Mouse (Mus musculus) spleen, adult 18-20 months (tissue): ENCODE measurements around the gene Mdm4.
"Not testable (repeated sequence)": the region's sequence is repeated elsewhere in the genome, so short reads cannot be mapped to it uniquely, and the experiment has no call there.

Experiments
- DNase-seq, 2 experiments: peaks; one replicate each; pipeline ENCODE4 v3.0.0; 2022; ENCODE audit warnings: mixed read lengths in 2 of 2

Mdm4 gene

DNA sequence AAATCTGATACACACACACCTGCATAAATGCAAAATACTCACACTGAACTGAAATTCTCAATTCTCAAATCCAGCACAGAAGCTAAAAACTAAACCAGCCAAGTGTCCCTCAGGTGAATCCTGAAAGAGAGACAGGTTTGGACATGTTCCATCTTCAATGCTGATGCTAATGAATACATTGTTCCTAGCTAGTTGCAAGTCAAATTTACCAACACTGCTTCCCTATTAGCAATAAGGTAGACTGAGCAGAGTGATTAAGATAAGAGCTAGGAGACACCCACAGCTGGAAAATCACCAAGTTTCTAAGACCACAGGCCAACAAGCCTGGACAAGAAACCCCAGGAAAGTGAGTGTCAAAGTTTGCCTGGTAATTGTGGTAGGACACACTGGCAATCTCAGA lies 11.0 kb downstream of the Mdm4 start:
- no peak for DNase-seq

DNA sequence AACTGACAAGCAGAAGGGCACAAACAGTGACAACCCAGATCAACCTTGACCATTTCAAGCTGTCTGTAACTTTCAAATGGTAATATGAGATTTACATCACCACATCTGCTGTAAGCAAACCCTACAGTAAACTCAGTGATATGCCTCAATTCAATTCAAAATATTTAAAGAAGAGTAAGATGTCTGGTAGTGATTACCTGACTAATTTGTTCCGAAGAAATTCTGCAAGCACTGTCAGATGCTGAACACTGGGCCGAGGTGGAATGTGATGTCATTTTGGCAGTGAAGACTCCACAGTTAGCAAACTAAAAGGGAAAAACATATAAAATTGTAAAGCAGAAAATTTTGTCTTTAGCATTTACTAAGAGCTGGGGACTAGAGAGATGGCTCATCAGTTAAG lies 11.8 kb downstream of the Mdm4 start:
- no peak for DNase-seq

DNA sequence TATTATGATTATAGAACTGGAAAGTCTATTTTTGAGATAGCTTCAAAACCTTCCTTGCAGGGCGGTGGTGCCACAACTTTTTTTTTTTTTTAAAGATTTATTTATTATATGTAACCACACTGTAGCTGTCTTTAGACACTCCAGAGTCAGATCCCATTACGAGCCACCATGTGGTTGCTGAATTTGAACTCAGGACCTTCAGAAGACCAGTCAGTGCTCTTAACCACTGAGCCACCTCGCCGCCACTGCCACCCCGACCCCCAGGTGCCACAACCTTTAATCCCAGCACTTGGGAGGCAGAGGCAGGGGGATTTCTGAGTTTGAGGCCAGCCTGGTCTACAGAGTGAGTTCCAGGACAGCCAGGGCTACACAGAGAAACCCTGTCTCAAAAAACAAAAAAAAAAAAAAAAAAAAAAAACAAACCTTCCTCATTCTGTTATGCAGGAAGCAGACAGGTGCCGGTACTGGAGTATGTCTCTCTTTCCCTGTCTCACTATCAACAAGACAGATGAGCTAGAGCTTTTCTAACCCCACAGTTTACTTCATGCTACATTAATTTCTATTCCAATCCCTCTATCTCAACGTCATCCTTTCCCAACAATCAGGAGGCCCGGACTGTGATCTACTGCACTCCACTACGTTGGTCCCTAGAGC lies 13.5 kb downstream of the Mdm4 start:
- no peak for DNase-seq

DNA sequence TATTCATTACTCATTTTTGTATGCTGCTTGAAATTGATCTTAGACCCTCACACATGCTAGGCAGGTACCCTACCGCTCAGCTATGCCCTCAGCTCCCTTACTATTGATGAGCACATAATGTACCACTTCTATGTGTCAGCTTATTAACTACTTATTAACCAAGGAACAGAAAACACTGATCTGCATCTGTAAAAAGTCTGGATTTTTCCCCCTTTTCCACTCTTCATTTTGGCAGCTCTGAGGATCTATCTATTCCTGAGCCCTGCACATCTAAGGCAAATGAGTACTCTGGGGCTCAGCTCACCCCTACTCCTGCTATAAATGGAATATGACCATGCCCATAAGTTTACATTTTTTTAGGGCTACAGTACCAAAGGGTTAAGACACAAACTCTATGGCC lies 16.2 kb downstream of the Mdm4 start:
- no peak for DNase-seq

DNA sequence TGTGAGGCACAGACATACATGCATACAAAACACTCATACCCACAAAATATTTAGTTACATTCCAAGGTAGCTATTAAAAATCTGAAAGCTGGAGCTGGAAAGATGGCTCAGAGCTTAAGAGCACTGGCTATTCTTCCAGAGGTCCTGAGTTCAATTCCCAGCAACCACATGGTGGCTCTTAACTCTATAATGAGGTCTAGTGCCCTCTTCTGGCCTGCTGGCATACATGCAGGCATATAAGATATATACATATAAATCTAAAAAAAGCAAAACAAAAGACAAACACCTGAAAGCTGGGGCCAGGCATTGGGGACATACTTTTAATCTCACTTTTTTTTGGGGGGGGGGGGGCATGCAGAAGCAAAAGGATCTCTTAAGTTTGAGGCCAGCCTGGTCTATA lies 17.0 kb downstream of the Mdm4 start:
- DNase-seq = no peak

DNA sequence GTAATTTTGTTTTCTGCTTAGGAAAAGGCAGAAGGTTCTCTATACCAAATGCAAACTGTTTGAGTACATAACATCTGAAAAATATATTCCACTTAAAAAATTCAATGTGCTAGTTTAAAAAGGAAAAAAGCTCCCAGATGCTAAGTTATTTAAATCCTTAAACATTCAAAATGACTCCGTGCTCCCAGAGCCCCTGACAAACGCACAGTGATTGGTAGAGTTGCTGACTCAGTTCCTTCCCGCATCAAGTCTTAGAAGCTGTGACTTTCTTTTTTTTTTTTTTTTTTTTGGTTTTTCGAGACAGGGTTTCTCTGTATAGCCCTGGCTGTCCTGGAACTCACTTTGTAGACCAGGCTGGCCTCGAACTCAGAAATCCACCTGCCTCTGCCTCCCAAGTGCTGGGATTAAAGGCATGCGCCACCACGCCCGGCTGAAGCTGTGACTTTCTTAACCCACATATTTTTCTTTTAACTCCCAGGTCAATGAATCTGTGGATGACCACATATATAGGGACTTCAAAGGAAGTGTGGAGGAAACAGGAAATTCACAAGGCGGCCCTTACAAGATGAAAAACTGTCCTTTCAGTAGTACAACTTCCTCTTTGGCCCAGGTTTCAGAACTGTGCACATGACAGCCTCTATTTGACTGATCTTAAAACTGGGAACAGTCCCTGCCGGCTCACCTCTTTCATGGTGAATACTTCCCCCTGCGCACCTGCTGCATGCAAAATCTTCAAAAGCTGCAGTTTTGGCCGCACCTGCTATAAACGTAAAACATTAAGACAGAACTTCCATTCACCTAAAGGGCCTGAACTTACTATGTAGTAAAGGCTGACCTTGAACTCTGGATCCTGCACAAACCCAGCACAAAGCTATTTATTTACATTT lies 18.2 kb downstream of the Mdm4 start:
- peak; percentile 27 to 47 for DNase-seq

DNA sequence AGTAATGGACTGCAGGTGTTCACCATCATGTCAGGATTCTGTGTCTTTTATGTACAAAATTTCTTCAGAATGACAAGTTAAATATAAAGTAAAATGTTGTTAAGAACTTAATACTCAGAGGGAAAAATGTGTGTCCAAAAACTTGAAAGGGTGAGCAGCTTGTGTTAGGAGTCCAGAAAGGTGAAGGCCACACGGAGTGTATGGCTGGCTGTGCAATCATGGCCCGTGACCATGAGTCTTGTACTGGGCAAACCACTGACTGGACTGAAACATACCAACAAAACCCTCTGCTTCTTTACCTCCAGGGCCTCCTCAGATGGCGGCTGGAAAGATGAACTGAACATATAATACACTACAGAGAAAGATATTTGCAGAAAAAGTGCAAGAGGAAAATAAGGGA lies 23.8 kb downstream of the Mdm4 start:
- DNase-seq = no peak

DNA sequence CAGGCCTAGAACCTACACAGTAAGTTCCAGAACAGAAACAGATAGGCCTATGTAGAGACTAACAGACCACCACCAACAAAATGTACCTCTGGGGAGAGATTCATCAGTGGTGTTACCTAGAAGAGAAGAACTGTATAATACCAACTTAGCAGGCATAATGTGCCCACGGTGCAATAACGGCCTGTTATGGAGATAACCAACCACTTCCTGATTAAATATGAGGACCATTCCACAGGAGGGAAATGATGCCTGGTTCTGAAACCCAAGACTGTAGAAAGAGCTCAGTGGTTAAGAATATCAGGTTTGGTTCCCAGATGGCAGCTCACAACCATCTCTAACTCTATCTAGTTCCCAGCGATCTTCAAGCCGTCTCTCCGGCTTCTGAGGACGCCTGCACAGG lies 30.0 kb downstream of the Mdm4 start:
- DNase-seq = no peak

DNA sequence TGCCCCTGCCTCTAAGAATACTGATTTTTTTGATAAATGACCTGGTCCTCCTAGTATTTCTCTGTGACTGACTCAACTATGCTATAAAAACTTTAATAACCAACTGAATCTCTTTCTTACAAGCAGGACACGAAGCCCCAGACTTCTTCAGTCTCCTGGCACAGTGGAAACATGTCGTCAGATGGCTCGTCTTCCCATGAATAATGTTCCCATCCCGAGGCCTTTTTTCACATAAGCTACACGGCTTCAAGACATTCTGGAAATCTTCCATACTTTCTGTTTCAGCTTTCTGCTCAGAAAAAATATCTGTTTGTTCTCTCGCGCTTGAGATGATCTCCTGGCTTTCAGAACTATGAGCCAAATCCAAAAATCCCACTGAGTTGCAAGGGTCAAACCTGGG lies 38.8 kb downstream of the Mdm4 start:
- DNase-seq = no peak

DNA sequence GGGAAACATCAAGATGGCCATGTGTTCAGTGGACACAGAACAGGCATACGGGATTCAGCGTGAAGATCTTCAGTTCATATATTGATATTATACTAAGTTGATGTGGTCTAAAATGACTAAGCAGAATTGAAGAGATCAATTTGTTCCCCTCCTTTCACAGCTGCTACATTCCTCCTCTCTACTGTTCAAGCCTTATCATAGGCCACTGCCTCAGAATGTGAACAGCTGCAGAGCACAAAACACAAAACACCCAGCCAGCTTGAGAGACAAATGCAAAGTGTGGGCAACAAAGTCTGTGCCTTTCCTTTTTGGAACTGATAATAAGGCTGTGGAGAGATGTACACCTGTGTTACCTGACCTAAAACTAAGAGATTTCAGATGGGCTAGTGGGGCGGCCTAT lies 39.6 kb downstream of the Mdm4 start:
- DNase-seq = no peak

DNA sequence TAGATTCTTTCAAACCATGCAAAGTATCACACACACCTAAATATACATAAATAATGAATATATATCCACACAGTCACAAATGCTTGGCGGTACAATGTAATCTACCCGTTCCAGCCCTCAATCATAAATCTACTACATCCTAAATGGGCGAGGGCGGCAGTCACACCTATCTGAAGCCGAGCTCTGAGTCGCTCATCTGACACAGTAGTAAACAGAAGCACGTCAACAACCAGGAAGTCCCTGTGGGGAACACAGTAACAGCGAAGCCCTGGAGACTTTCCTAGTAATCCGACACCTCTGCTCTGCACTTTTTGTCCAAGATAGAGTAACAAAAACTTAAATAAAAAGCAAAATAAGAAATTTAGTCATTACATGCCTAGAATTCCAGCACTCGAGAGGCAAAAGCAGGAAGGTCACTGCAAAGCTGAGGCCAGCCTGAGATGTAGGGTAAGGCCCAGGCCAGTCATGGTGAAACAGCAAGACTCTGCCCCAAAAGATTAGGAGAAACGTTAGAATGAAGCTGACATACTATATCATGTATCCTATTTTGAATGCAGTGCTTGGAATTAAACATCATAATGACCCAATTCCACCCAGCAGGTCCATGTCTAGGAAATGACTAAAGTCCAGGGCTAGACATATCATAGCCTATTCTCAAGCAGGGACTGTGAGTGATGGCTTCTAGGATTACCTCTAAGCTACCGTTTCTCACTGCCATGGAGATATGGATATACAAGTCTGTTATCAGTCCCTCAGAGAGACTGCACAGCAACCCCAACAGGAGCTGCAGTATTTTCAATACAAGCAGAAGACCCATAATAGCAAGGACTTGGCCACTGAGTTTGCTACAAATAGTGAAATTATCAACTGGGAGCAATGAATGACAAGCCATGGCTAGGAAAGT lies 41.6 kb downstream of the Mdm4 start:
- not testable (repeated sequence) for DNase-seq

DNA sequence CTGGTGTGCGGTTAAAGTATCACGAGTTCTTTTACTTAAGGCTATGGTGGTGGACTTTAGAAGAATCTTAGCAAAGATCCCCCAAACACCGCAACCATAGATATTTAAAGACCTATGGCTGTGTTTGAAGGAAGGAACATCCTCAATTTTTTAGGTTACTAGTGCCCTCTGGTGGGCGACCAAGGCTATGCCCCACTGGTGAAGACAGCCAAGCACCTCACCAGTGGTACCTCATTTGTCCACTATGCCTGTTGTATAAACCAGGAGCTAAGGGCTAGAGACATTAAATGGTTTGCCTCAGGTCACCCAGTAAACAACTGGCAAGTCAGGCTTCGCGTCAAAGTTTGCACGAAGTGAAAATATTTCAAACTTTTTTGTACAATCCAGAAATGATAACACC lies 47.6 kb downstream of the Mdm4 start:
- peak in 1 of 2 experiments; percentile 43 for DNase-seq

DNA sequence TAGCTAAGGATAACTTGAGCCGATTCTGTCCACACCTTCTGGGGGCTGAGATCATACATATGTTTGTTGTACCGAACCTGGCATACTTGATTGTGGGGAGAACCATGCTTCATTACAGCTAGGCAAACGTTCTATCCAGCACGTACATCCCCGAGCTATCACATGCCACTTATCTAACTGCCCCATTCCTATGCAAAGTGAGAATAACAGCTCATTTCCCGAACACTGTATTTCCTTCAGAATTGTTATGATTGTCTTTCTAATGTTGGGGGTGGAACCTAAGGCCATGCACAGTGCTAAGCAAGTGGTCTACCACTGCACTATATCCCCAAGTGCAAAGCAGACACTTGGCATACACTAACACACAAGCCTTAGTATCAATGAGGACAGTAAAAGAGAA lies 49.1 kb downstream of the Mdm4 start:
- no peak for DNase-seq

DNA sequence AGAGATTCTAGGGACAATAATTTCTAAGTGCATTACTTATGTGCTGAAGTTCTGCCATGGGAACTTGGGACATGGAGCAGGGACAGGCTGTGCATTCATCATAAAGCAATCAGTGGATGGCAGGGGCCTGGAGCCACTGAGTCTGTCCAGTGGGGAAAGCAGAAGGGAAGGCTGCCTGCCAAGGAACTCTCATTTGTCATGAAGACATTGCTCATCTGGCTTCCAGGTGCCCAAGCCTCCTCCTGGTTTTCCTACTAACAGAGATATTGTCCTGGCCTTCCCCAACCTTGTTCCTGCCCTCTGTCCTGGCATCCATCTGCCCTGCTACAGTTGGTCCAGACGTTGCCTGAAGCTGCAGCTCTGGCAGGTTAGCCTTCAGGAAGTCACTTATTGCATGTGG lies 53.0 kb downstream of the Mdm4 start:
- DNase-seq = no peak

DNA sequence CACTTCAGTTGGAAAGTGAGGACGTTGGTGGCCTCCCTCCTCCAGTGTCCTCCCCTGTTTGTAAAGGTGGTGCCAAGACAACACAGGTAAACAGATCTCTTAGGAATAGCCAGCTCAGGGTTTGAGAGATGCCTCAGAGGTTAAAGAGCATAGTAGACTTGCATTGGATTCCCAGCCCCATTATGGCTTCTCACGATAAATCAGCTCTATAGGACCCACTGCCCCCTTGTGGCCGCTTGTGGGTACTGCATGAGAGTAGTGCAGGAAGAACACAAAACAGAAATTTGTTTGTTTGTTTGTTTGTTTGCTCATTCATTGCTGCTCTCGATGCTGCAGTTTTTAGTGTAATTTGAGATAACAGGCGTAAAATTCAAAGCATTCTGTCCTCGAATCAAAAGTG lies 61.7 kb downstream of the Mdm4 start:
- peak in 1 of 2 experiments; percentile 62 for DNase-seq

DNA sequence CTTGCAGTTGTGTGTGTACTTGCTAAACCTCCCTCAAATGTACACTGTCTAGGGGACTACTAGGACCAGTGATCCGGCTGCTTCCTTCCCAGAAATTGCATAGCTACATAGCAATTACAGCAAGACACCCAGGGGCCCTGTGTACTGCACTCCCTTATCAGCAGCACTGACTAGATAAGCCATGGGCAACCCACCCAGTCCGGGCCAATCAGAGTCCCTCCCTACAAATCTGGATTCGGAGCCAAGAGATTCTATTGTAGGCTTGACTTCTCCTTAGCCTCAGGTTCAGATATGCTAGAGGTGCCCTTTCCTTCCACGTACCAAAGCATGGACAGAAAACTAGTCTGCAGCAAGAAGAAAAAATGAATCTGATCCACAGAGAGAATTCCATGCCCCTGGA lies 65.7 kb downstream of the Mdm4 start:
- no peak for DNase-seq

DNA sequence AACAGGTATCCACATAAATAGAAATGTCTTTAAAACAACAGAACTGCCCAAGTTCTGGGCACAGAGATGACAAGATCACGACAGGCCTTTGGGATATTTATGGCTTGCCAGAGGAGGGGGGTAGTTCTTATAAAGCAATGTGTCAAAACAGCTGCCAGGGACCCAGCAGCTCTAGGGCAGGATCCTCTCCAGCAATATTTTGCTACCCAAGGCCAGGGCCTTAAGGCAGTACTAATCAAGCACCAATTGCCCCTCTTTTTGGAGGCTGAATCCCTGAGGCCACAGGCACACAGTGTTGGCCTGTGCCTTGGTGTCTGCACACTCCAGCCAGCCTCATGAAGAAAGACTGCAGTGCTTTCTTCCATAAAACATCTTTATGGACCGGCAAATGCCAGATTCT lies 66.3 kb downstream of the Mdm4 start:
- DNase-seq = no peak

DNA sequence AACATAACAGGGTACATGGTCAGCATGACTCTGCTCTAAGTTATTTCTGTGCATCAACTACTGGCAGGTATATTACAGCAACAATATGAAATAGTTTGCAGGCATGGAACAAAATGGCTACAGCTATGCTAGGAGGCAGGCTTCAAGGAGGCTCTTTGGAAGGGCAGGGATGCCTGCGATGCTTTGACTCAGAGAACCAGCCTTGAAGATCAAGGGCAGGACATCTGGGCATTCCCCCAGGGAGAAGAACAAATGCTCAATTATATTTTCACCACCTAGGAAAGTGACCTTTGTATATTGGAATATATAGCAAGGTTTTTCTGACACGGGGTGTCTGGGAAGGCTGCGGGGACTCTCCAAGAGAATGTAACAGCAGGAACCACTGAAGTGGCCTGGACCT lies 68.6 kb downstream of the Mdm4 start:
- no peak for DNase-seq

DNA sequence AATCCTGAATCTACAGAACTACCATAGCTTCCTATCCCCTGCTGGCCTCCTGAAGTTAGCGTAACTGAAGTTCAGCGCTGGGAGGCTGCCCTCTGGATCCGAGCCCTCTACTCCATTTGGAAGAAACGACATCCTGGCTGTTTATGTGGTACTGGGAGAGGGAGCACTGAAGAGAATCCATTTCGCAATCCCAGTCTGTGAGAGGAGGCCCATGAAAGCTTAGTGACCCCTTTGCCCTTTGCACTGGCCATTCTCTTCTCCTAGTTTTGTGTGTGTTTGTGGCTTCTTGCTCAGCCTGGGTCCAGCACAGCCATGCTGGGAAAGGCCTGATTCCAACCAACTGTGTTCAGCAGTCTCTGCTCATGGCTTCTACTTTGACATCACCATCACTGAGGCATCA lies 73.6 kb downstream of the Mdm4 start:
- no peak for DNase-seq

DNA sequence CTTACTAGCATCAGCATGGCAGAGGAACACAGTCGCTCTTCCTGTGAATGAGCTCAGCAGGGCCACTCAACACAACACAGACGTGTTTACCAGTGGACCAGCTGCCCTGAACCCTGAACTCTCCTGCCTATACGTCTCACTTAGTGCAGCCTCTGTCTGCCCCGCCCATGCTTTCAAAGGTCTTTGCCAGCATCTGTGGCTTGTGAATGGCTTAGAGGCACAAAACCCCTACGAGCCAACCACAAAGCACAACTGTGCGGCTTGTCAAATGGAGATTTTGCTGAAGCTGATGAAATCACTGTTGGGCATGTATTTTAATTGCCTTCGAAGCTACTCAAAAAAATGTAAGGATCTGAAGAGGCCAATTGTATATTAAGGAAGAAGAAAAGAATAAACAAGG lies 82.5 kb downstream of the Mdm4 start:
- no peak for DNase-seq

DNA sequence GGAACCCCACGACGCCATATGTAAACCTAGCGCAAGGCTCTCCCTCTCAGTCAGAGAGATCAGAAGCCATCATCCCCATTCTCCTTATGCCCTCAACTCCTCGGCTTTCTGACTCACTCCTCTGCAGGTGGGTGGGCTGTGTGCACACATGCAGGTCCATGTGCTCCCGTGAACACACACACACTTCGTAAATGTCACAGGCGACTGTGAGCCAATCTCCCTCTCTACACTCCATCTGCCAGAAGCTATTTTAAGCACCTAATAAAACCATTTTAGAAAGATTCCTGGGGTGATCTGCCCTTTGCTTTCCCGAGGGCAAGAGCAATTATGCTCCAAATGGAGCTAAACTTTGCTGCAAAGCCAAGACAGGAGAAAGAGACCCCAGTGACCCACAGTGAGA lies 84.5 kb downstream of the Mdm4 start:
- no peak for DNase-seq

DNA sequence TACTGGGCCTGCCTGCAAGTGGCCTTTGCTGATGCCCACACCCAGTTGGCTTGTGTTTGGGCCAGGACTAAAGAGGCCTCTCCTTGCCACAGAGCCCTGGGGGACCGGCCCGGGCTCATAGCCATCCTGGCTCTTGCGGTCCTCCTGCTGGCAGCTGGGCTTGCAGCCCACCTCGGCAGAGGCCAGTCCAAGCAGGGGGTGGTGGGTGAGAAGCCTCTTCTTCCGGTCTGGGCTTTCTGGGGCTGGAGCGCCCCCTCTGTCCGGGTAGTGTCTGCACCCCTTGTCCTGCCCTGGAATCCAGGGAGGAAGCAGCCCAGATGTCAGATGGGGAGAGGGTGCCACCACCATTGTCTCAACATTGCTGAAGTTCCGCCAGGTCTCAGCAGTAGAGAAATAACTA lies 91.4 kb downstream of the Mdm4 start:
- DNase-seq = no peak

DNA sequence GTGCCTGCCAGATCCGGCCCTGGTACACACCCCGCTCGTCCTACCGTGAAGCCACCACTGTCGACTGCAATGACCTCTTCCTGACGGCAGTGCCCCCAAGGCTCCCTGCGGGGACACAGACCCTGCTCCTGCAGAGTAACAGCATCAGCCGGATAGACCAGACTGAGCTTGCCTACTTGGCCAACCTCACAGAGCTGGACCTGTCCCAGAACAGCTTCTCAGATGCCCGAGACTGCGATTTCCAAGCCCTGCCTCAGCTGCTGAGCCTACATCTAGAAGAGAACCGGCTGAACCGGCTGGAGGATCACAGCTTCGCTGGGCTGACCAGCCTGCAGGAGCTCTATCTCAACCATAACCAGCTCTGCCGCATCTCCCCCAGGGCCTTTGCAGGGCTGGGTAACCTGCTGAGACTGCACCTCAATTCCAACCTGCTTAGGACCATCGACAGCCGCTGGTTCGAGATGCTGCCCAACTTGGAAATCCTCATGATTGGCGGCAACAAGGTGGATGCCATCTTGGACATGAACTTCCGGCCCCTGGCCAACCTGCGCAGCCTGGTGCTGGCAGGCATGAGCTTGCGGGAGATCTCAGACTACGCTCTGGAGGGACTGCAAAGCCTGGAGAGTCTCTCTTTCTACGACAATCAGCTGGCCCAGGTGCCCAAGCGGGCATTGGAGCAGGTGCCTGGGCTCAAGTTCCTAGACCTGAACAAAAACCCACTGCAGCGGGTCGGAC lies 92.9 kb downstream of the Mdm4 start:
- DNase-seq = no peak
